Mouse (Mus musculus) urinary bladder, adult 18-20 months (tissue): ENCODE results near the gene Zfp423.

Experiments
- DNase-seq, 2 experiments: peaks; one replicate each; pipeline ENCODE4 v3.0.0; 2022; ENCODE audit warnings: low spot score in 2 of 2, mixed read lengths in 2 of 2

Zfp423 gene

DNA sequence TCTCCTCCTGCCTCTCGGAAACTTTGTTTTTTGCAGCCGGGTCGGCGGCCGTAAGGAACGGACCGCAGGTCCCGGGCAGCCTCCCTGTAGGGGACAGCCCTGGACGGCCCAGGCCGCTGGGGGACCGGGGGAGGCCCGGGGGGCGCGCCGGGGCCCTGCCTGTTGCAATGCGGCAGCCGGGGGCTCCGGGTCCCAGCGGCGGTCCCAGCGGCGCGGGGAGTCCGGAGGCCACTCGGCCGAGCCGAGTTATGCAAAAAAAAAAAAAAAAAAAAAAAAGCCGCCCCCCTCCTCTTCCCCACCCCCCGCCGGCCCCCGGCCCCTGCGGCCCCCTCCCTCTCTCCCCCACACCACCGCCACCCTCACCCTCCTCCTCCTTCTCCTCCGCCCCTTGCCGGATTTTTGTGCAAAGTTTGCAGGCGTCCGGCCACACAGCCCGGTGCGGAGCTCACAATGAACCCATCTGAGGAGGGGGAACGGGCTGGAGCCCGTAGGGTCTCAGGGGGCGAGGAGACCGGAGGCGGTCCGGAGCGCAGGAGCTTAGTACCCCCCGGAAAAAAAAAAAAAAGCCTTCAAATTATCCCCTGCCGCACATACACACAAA, at the start of gene Zfp423:
Zfp423 (minus strand) TSS at position 276 of the 601 bp plus-strand sequence.
- no peak for DNase-seq

DNA sequence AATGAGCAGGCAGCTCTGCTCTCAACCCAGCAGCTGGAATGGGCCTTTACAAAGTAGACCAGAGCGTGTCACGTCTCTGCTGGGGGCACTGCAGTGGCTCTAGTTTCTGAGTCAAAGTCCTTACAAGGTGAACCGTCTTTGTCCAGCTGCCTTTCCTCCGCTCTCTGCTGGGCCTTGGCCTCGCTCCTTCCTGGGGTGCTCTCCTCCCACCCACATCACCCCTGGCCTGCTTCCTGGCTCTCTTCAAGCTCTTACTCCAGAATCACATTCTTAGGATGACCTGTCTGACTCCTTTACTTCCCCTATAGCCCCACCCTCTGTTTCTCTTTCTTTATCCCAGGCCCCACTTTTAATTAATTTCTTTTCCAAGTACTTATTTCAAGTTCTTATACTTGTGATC, 47.4 kb upstream of the Zfp423 start:
- DNase-seq, result no peak

DNA sequence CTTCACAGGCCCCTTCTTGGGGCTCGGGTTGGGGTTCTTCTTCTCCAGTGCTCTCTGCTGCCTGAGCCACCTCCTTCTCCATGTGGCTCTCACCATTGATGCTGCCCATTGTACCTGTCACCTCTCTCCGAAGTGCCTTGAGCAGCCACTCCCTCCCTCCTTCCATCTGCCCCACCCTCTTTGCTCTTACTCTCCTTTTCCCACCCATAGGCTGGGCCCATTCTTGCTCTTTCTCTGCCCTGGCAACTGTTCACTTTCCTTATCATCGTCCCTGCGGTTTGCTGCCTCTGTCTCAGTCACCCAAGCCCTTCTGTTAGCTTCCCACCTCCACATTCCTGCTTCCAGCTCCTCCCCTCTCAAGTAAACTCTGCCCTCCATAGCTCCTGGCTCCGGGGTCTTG, 25.4 kb upstream of the Zfp423 start:
- no peak for DNase-seq

DNA sequence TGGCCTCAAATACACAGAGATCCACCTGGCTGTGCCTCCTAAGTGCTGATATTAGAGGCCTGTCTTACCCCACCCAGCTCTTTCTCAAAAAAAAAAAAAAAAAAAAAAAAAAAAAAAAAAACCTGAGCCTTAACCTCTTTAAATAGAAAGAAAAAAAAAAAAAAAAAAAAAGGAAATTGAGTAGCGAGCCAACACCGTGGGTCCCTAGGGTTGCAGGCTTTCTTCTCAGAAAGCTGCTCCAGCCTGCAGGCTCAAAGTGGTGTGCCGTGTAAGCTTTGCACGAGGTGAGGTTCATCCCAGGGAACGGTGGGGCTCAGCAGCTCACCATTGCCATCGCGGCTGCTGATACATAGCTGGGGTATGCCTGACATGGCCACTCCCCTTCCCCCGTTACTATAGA, 24.6 kb upstream of the Zfp423 start:
- DNase-seq, result no peak

DNA sequence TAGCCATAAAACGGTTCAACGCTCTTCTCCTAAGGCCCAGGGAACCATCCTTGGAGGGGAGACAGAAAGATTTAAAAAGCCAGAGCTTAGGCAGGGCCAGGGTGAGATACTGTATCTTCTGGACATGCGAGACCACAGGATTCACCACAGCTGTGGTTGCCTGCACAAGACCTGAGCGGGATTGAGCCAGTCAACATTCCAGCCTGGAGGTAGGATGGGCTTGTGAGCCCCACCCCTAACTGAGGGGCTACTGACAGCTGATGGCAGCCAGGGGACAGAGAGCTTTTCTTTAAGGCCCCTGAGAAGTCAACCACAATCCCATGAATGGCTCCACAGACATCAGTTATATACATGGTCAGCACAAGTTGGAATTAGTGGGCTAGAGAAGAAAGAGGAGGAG, 23.5 kb upstream of the Zfp423 start:
- DNase-seq, result no peak

DNA sequence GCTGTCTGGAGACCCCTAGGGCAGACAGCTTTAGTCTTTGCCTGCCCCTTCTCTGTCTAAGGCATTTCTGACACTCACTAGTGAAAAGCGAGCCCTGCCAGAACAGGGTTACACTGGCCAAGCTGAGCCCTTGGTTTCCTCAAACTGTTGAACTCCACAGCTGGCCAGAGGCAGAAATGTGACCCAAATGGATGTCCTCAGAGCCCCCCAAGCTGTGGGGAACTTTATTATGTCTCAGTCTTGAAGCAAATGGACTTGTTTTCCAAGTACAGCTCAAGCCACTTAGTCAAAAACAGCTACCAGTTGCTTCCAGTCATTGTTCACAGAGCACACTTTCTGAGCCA, 16.0 kb upstream of the Zfp423 start:
- DNase-seq, result no peak

DNA sequence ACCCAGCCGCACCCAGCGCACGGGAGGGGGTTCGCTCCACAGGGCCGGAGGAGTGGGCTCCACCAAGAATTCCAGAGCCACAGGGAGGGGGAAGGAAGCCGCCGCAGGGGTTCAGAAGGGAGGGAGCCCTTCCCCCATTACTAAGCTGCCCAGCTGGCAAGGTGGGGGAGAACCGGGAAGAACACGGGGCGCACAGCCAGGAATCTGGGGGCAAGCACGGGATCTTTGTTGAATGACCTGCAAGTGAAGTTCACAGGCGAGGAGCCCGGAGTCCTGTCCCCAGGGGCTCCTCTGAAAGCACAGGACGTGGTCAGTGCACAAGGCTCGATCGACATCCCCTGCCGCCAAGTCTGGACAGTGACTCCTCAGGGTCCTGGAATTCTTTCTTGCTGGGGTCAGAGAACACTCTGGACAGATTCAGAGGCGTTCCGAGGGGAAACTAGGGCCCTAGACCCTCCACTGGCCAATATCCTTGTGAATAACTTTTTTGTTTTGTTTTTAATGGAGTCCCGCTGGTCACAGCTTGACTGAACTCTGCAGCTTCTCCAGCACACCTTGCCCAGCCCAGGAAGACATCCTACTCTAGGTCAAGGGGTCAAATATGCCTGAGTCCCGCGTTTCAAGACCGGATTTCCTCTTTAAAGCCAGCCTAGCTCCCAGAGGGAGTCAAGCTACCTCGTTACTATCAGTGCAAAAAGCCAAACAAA, 15.5 kb upstream of the Zfp423 start:
- DNase-seq, result no peak

DNA sequence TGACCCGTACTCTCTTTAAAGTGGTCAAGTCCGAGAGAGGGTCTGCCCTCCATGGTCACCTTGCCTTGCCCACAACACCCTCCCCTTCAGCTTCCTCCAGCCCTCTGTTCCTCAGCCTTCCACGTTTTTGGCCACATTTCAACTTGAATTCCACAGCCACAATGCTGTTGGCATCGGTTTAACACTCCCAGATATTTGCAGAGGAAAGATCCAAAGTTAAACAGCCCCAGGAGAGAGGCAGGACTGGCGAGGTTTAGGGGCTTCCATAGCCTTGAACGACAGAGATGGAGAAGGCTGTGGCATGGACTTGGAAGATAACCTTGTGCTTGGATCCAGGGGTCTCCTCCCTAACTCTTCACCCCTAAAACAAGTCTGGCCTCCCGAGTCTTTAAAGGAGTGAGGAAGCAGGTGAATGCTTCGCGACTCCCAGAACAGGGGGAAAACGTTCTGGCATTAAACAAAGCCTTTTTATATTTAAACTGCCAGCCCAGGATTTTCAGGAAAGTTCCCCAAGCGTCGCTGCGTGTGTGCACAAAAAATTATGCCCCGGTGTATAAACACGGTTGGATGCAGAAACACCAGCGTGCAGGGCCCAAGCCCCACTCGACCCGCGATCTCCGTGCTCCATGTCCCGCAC, 14.8 kb upstream of the Zfp423 start:
- DNase-seq, result no peak

DNA sequence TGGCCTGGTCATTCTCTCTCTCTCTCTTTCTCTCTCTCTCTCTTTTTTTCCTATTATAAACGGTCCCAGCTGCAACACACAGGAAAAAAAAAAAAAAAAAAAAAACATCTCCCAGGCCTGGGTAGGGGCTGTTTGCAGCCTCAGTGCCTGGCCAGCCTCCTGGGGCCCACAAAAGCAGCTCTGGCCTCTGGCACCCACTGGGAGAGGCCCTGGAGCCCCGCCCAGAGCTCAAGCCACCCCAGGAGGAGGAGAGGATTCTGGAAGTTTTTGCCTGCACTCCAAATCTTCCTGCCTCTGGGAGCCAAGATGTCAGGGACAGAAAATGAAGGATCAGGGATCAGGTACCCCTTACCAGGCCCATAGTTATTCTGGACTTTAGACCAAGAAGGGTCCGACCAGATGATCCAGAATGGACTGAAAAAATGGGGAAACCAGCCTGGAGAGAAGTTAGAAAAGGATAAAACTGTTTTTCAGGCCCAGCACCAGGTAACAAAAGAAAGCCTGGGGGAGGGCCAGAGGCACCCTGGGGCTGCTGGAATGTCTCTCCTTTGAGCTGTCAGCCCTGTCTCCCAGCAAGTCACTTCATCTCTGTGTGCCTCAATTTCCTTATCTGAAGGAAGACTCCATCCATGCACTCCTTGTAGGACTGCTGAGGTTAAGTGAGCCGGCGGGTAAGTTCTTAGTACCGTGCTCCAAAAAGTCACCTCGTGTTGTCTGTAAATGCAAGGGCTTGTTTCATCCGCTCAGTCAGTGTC, 8.6 kb upstream of the Zfp423 start:
- no peak for DNase-seq

DNA sequence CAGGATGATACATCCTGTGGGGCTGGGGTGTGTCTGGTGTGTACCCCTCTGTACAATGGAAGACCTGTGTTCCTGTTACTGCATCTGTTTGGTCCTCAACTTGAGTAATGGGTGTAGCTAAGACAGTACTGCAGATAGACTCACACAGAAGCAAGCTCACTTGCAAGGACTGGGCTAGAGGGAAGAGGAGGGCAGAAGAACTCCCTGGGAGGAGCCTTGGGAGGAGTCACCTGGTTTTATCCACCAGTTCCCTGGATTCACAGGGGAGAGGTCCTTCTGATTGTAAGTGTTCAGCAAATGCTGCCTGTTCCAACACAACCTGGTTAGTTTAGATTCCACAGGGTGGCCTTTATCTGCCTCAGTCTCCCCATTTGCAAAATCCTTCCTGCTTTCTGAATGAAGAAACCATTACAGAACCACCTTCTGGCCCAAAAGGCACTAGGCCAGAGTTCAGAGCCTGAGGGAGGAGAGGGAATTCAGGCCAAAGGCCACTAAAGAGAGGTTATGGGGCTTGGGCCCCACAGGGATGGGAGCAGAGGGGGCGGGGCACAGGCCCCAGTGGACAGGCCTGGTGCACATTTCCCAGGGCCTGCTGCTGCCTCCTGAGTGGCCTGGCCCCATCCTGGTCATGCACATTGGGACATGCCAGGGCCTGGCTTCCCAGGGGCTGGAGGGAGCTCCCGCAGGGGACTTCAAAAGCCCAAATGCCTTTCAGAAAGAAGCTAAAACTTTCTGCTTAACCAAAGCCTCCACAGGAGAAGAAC, 7.8 kb upstream of the Zfp423 start:
- DNase-seq, result peak in 1 of 2 experiments; percentile 30

DNA sequence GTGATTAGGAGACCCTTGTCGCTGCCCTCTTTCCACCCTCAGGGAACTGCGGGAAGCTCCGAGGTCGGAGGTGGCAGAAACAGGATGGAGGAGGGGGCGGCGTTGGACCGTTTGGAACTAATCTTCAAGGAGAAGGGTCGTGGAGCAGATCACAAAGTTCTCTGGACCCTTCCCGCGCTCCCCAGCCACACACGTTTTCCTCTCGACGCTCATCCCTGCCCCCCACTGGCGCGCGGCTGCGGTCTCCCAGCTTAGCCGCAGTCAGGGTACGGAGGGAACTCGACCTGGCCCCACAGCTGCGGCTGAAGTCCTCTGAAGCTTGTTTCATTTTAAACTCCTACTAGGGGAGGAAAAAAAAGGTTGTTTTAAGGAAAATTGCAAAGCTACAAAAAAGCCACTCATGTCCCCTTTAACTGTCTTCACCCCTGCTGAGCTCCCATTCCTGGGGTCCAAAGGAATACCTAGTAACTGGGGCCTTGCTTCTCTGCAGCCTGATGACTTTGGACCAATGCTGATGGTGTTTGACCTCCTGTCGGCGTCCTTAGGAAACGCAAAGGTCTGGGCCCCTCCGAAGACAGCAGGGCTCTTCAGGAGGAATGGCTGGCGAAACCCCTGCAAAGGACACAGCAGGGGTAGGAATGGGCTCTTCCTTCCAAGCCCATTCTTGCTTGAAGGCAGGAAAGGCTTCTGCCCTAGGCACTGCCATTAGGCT, 3.3 kb upstream of the Zfp423 start:
- no peak for DNase-seq

DNA sequence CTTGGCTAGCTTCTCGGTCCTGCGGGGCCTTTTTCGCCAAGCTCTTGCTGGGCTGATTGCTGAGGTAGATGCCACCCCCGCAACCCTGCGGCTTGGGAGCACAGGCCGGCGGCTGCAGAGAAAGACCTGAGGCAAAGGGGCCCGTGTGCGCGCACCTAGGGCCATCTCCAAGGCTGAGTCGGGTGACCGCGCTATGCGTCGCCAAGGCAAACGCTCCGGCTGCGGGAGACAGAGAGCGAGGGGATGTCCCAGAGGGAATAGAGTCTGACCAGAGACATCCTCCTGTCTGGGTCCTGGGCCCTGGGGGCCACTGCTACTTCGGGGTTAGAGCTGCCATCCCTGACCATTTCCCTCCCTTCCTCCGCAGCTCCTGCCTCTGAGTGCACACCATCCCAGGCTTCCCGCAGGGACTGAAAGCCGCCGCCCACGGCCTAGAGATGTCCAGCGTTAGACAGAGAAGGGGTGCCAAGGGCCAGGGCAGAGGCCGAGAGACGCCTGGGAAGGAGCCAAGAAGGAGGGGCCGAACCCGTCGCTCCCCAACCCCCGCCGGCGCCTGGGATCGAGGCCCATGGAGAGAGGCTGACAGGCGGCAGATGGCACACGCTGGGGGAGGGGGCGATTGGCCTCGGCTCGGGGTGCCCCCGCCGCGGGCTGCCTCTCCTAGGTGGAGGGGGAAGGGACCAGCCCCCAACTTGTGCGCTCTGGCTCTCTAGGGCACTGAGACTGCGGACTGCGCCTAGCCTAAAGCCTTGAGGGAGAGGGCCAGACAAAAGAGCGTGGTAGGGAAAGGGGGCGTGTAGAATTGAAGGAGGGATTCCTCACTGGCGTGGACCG, 2.5 kb upstream of the Zfp423 start:
- peak in 1 of 2 experiments; percentile 45 for DNase-seq

DNA sequence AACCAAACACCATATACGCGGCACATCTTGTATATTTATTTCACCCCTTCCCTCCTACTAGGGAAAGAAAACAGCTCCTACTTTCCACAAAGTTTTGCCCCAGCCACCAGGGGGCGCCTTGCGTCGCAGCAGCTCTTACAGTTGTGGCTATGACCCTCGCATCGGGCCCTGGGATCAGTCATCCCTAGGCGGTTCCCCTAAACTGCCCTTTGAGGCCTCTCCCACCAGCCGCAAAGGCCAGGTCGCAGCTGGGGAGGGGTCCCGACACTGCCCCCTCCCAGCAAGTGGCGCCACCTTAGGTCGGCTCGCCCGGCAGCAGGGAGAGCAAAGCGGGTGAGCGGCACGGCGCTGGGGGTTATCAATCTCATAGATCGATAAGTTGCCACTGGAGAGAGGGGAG, 1.7 kb upstream of the Zfp423 start:
- DNase-seq, result no peak

DNA sequence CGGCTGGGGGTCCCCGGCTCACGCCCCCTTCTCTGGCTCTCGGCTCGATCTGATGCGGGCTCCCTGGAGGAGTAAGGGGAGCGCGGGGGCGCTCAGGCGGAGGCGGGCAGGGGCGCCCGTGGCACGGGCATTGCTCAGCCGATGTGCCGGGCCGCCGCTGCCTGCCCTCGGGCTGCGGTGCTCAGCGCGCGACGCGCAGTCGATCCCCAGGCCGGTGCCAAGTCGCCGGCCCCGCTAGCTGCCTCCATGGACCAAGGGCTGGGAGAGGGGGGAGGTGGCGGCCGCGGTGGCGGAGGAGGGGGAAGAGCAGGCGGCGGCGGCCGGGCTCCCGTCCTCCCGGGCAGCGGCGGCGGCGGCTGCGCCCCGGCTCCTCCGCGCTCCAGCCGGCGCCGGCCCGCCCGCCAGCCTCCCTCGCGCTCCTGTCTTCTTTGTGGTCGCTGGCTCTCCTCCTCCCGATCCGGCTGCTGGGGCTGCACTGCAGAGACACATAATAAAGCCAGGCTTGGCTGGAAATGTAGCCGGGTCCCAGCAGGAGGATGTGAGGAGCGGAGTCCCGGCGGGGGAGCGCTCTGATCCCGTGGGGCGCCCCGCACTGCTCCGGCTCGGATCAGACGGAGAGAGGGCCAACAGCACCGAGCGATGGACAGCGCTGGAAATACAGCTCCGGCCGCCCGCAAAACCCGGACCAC, 810 bp upstream of the Zfp423 start:
- peak; percentile 62 to 77 for DNase-seq

DNA sequence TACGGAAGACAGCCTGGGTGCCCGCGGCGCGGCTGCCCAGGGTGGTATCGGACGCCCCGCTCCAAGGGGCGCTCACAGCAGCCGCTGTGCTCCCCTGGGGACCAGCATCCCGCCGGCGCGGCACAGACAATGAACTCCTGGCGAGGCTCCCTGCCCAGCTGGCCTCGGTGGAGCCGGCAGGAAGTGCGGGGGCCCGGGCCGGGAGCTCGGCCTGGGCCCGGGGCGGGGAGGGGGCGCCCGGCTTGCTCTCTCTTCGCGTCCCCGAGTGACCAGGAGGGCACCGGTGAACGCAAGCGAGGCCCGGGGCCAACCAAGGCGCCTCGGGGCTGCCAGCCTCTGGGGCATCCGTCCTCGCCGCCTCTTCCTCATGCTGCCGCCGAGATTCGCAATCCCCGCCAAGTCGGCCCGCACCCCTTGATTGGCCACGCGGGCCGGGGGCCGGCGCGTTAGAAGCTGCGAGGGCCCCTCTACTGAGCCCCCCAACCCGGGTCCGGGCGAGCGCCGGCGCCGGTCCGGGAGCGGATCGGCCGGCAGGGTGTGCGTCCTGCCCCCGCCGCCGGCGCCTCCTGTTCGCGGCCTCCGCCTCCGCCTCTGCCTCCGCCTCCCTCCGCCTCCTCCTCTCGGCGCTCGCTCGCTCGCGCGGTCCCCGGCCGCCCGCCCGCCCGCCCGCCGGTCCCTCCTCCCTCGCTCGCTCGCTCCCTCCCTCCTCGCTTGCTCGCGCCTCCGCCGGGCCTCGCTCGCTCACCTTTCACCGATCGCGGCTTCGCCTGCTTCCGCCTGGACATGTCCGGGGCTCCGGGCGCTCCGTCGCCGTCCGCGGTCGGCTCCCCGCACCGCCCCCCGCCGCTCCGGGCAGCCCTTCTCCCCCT, 710 bp downstream of the Zfp423 start:
- peak; percentile 74 to 80 for DNase-seq

DNA sequence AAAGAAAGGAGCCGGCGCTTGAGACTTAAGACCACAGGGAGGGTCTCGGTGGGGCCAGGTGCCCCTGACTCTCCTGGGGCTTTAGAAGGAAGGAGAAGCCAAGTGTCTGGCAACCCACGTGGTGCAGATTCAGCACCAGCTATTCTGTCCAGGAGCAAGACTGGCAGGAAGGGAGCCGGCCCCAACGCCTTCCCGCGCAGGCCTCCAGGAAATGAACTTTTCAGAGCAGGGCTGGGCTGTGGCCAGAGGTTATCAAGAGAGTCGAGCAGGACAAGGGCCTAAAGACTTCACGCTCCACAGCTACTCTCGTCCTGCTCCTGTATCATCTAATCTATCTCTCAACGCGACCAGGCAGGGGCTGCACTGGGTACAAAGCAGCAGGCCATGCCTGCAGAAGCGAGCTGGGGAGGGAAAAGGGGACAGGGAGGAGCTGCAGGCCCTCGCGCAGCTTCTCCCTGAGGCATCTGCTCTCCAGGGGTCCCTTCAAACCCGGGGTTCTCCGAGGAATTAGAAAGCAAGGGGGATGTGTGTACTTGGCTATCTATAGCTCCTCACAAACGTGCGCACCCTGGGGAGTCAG, 1.4 kb downstream of the Zfp423 start:
- DNase-seq, result peak in 1 of 2 experiments; percentile 56

DNA sequence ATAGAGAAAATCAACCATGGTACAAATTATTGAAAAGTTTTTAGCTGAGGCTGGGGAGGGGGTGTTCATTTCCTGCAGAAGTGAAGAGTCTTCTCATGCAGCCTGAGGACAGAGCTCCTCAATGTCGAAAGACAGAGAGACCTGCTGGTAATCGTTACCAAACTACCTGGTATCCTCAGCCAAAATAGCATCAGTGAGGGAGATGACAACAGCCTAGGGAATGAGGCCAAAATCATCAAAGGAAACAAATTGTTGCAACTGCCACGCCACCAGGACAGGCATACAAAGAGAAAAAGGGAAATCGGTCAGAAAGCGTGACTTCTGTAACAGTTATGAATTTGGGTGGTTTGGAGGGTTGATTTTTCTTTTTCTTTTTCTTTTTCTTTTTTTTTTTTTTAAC, 3.4 kb downstream of the Zfp423 start:
- DNase-seq, result no peak

DNA sequence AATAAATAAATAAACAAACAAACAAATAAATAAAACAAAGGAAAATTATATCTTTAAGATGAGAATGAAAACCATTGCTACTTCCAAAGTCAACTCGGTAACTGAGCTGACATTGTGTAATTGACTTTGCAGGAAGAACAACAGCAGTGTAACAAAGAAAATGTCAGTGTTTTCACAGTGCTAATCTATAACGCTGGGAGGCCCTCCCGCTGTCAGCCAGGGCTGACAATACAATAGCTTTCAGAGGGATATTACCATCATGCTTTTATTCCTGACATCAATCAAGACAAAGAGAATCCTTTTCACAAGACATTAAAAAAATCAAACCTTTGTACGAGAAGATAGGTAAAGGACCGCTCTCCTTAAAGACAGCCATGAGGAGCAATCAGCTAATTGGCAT, 5.9 kb downstream of the Zfp423 start:
- DNase-seq, result no peak
